Mouse (Mus musculus): ENCODE data around the gene Olfr1014. TPM values are rescaled to one million over a fixed set of nuclear protein-coding genes. Genes with fewer than 3 reads are reported as not detected.

Gene Olfr1014
- polyA plus RNA-seq (2012; rRNA removed), result not detected in 2 replicates

GRCm38 (mm10) chr2:85772413-85772812, at the start of gene Olfr1014:
Gene Olfr1014 (plus strand): TSS chr2:85772713.
- no peaks in the 10 kb centered on the region for H3K4me1 ChIP-seq (replicated peaks; ENCODE audit: control insufficient read depth, insufficient read depth, low read length)
- H3K27me3 ChIP-seq (ENCODE audit: control insufficient read depth, insufficient read depth, low read length), result no peaks in the 10 kb centered on the region
- no peak for DNase-seq
- H3K27ac ChIP-seq (ENCODE audit: control insufficient read depth, insufficient read depth, low read length), result no peak within 1 kb of the TSS
- H3K4me3 ChIP-seq (ENCODE audit: control insufficient read depth, insufficient read depth, low read length), result no peak within 1 kb of the TSS
- TF ChIP-seq POLR2A (IDR thresholded peaks at IDR 0.05; ENCODE audit: control insufficient read depth, extremely low read depth, insufficient read depth, low read length, poor library complexity), result no peak
- no peak for TF ChIP-seq CTCF (IDR thresholded peaks at IDR 0.05; ENCODE audit: borderline replicate concordance, control insufficient read depth, extremely low read depth, insufficient read depth, low read length, poor library complexity)
- no peaks in the 10 kb centered on the region for H3K36me3 ChIP-seq (ENCODE audit: control insufficient read depth, insufficient read depth, low read length)

- no peak overlapping the region for H3K27ac ChIP-seq (ENCODE audit: control insufficient read depth, insufficient read depth, low read length)
- no peak overlapping the region for H3K4me3 ChIP-seq (ENCODE audit: control insufficient read depth, insufficient read depth, low read length)
- no peaks in the 10 kb centered on the region for H3K27me3 ChIP-seq (ENCODE audit: control insufficient read depth, insufficient read depth, low read length)
- WGBS, result 15% methylated on average over 3 of the region's 3 CpGs
- H3K4me1 ChIP-seq (replicated peaks; ENCODE audit: control insufficient read depth, insufficient read depth, low read length), result no peaks in the 10 kb centered on the region
- H3K36me3 ChIP-seq (ENCODE audit: control insufficient read depth, insufficient read depth, low read length), result no peaks in the 10 kb centered on the region
- TF ChIP-seq CTCF (IDR thresholded peaks at IDR 0.05; ENCODE audit: borderline replicate concordance, control insufficient read depth, extremely low read depth, insufficient read depth, low read length, poor library complexity), result no peak
- TF ChIP-seq POLR2A (IDR thresholded peaks at IDR 0.05; ENCODE audit: control insufficient read depth, extremely low read depth, insufficient read depth, low read length, poor library complexity), result no peak
- no peak for DNase-seq
Measured at GRCm38 (mm10) chr2:85725793-85726192, 46.7 kb upstream of the Olfr1014 start.

- Histone ChIP-seq H3K4me1 (replicated peaks; ENCODE audit: control insufficient read depth, insufficient read depth, low read length) (no peaks in the 10 kb centered on the region), H3K4me3 (ENCODE audit: control insufficient read depth, insufficient read depth, low read length) (no peak overlapping the region), H3K36me3 (ENCODE audit: control insufficient read depth, insufficient read depth, low read length) (no peaks in the 10 kb centered on the region), H3K27me3 (ENCODE audit: control insufficient read depth, insufficient read depth, low read length) (no peaks in the 10 kb centered on the region), H3K27ac (ENCODE audit: control insufficient read depth, insufficient read depth, low read length) (no peak overlapping the region)
- TF ChIP-seq POLR2A (IDR thresholded peaks at IDR 0.05; ENCODE audit: control insufficient read depth, extremely low read depth, insufficient read depth, low read length, poor library complexity), result no peak
- no peak for TF ChIP-seq CTCF (IDR thresholded peaks at IDR 0.05; ENCODE audit: borderline replicate concordance, control insufficient read depth, extremely low read depth, insufficient read depth, low read length, poor library complexity)
- no peak for DNase-seq
- WGBS, result 89% methylated on average over 4 of the region's 4 CpGs
Measured at GRCm38 (mm10) chr2:85753822-85754221, 18.7 kb upstream of the Olfr1014 start.

GRCm38 (mm10) chr2:85762666-85763065, 9.8 kb upstream of the Olfr1014 start, which contains the start of gene Olfr1012:
Gene Olfr1012 (minus strand): TSS chr2:85762766.
- H3K36me3 ChIP-seq (ENCODE audit: control insufficient read depth, insufficient read depth, low read length), result no peaks in the 10 kb centered on the region
- H3K4me3 ChIP-seq (ENCODE audit: control insufficient read depth, insufficient read depth, low read length), result no peak within 1 kb of the TSS
- no peak for TF ChIP-seq CTCF (IDR thresholded peaks at IDR 0.05; ENCODE audit: borderline replicate concordance, control insufficient read depth, extremely low read depth, insufficient read depth, low read length, poor library complexity)
- no peak for TF ChIP-seq POLR2A (IDR thresholded peaks at IDR 0.05; ENCODE audit: control insufficient read depth, extremely low read depth, insufficient read depth, low read length, poor library complexity)
- WGBS, result 78% methylated on average over 1 of the region's 1 CpGs
- H3K27me3 ChIP-seq (ENCODE audit: control insufficient read depth, insufficient read depth, low read length), result no peaks in the 10 kb centered on the region
- no peaks in the 10 kb centered on the region for H3K4me1 ChIP-seq (replicated peaks; ENCODE audit: control insufficient read depth, insufficient read depth, low read length)
- no peak within 1 kb of the TSS for H3K27ac ChIP-seq (ENCODE audit: control insufficient read depth, insufficient read depth, low read length)
- no peak for DNase-seq

- TF ChIP-seq CTCF (IDR thresholded peaks at IDR 0.05; ENCODE audit: borderline replicate concordance, control insufficient read depth, extremely low read depth, insufficient read depth, low read length, poor library complexity) (no peak), POLR2A (IDR thresholded peaks at IDR 0.05; ENCODE audit: control insufficient read depth, extremely low read depth, insufficient read depth, low read length, poor library complexity) (no peak)
- Histone ChIP-seq H3K4me3 (ENCODE audit: control insufficient read depth, insufficient read depth, low read length) (no peak within 1 kb of the TSS), H3K27me3 (ENCODE audit: control insufficient read depth, insufficient read depth, low read length) (no peaks in the 10 kb centered on the region), H3K27ac (ENCODE audit: control insufficient read depth, insufficient read depth, low read length) (no peak within 1 kb of the TSS), H3K4me1 (replicated peaks; ENCODE audit: control insufficient read depth, insufficient read depth, low read length) (no peaks in the 10 kb centered on the region), H3K36me3 (ENCODE audit: control insufficient read depth, insufficient read depth, low read length) (no peaks in the 10 kb centered on the region)
- no peak for DNase-seq
Measured at GRCm38 (mm10) chr2:85766798-85767197, 5.7 kb upstream of the Olfr1014 start, which contains the start of gene Olfr1013. Gene Olfr1013 (plus strand): TSS chr2:85767098.

- no peak for TF ChIP-seq POLR2A (IDR thresholded peaks at IDR 0.05; ENCODE audit: control insufficient read depth, extremely low read depth, insufficient read depth, low read length, poor library complexity)
- no peak for TF ChIP-seq CTCF (IDR thresholded peaks at IDR 0.05; ENCODE audit: borderline replicate concordance, control insufficient read depth, extremely low read depth, insufficient read depth, low read length, poor library complexity)
- Histone ChIP-seq H3K36me3 (ENCODE audit: control insufficient read depth, insufficient read depth, low read length) (no peaks in the 10 kb centered on the region), H3K27ac (ENCODE audit: control insufficient read depth, insufficient read depth, low read length) (no peak within 1 kb of the TSS), H3K4me1 (replicated peaks; ENCODE audit: control insufficient read depth, insufficient read depth, low read length) (no peaks in the 10 kb centered on the region), H3K27me3 (ENCODE audit: control insufficient read depth, insufficient read depth, low read length) (no peaks in the 10 kb centered on the region), H3K4me3 (ENCODE audit: control insufficient read depth, insufficient read depth, low read length) (no peak within 1 kb of the TSS)
- DNase-seq, result no peak
Measured at GRCm38 (mm10) chr2:85781717-85782116, 9.2 kb downstream of the Olfr1014 start, which contains the start of gene Olfr1015. Gene Olfr1015 (plus strand): TSS chr2:85782017.

GRCm38 (mm10) chr2:85792331-85792730, 19.8 kb downstream of the Olfr1014 start:
- Histone ChIP-seq H3K36me3 (ENCODE audit: control insufficient read depth, insufficient read depth, low read length) (no peaks in the 10 kb centered on the region), H3K4me3 (ENCODE audit: control insufficient read depth, insufficient read depth, low read length) (no peak overlapping the region), H3K27me3 (ENCODE audit: control insufficient read depth, insufficient read depth, low read length) (no peaks in the 10 kb centered on the region), H3K27ac (ENCODE audit: control insufficient read depth, insufficient read depth, low read length) (no peak overlapping the region), H3K4me1 (replicated peaks; ENCODE audit: control insufficient read depth, insufficient read depth, low read length) (no peaks in the 10 kb centered on the region)
- no peak for DNase-seq
- TF ChIP-seq POLR2A (IDR thresholded peaks at IDR 0.05; ENCODE audit: control insufficient read depth, extremely low read depth, insufficient read depth, low read length, poor library complexity), result no peak
- TF ChIP-seq CTCF (IDR thresholded peaks at IDR 0.05; ENCODE audit: borderline replicate concordance, control insufficient read depth, extremely low read depth, insufficient read depth, low read length, poor library complexity), result no peak
- WGBS, result 85% methylated on average over 2 of the region's 2 CpGs

Measured in thymus, adult 2 months (tissue).